8 mouse cellular contexts compared by ENCODE assay signal in genomic region chr15:102669571-102669970, GRCm38 (mm10). TPM values are rescaled to one million over a fixed set of nuclear protein-coding genes. Genes with fewer than 3 reads are reported as not detected.
DNase-seq lines count a peak whose midpoint lies in the region; ATAC-seq and TF ChIP-seq lines count a peak whose summit lies in the region.

No protein-coding gene starts in this region.

- H3K9me3 ChIP-seq in heart, embryonic 13.5 days: no peaks in the 10 kb centered on the region
- no peaks in the 10 kb centered on the region for H3K9me3 ChIP-seq in ES-Bruce4 (replicated peaks; ENCODE audit: control insufficient read depth, insufficient read depth, low read length, poor library complexity, severe bottlenecking)
- H3K9me3 ChIP-seq in forebrain, embryonic 14.5 days (replicated peaks; ENCODE audit: control insufficient read depth, low read length): no peaks in the 10 kb centered on the region
- H3K9me3 ChIP-seq in liver, embryonic 14.5 days (ENCODE audit: control insufficient read depth, low read length): no peaks in the 10 kb centered on the region

- TF ChIP-seq CTCF in ES-Bruce4 (IDR thresholded peaks at IDR 0.05; ENCODE audit: low read depth, low read length): no peak
- TF ChIP-seq CTCF in liver, embryonic 14.5 days (IDR thresholded peaks at IDR 0.05; ENCODE audit: low read depth): no peak

- 82% methylated on average over 8 of the region's 8 CpGs for WGBS in heart, embryonic 13.5 days
- 89% methylated on average over 8 of the region's 8 CpGs for WGBS in forebrain, embryonic 14.5 days
- WGBS in liver, embryonic 14.5 days (ENCODE audit: insufficient replicate concordance): 73% methylated on average over 8 of the region's 8 CpGs

- peaks cover 47% of the 10 kb centered on the region for H3K4me1 ChIP-seq in heart, embryonic 13.5 days
- H3K4me1 ChIP-seq in ES-Bruce4 (ENCODE audit: control insufficient read depth, insufficient read depth, low read length): peaks cover 2% of the 10 kb centered on the region
- peaks cover 22% of the 10 kb centered on the region for H3K4me1 ChIP-seq in forebrain, embryonic 14.5 days (ENCODE audit: control insufficient read depth, insufficient read depth, low read length)
- H3K4me1 ChIP-seq in liver, embryonic 14.5 days (replicated peaks; ENCODE audit: control insufficient read depth in 2 of 2, insufficient read depth in 2 of 2, low read length in 1 of 2): peaks cover 8 to 27% of the 10 kb centered on the region in 2 experiments; a peak in 3 of 4 replicates

- no peak for DNase-seq in heart, postnatal 4 days
- no peak for DNase-seq in forebrain, embryonic 14.5 days (ENCODE audit: low spot score)
- no peak for DNase-seq in liver, embryonic 14.5 days (ENCODE audit: low read depth in 3 of 3, low spot score in 3 of 3)
- no peak for DNase-seq in spleen, adult 18-20 months
- DNase-seq in adipocyte (ENCODE audit: low spot score): no peak
- no peak for DNase-seq in left cerebral cortex, postnatal 14 days (ENCODE audit: low spot score in 2 of 2)

- intact Hi-C loops in left cerebral cortex, postnatal 14 days (cut with DNase I): no loop called here

- TF ChIP-seq EP300 in ES-Bruce4 (IDR thresholded peaks at IDR 0.05; ENCODE audit: insufficient read depth, low read depth, low read length): no peak
- no peak for TF ChIP-seq EP300 in liver, embryonic 14.5 days (IDR thresholded peaks at IDR 0.05; ENCODE audit: low read depth)

- ATAC-seq in heart, embryonic 13.5 days (ENCODE audit: extremely low read depth, insufficient number of reproducible peaks, low FRiP score, low TSS enrichment): no peak
- no peak for ATAC-seq in forebrain, embryonic 14.5 days
- ATAC-seq in liver, embryonic 14.5 days (ENCODE audit: insufficient read depth): no peak

- TF ChIP-seq POLR2A in ES-Bruce4 (IDR thresholded peaks at IDR 0.05; ENCODE audit: insufficient read depth, low read length): no peak

- H3K4me2 ChIP-seq in heart, embryonic 13.5 days: peak overlapping the region; percentile 88
- peak overlapping the region; percentile 96 for H3K4me2 ChIP-seq in forebrain, embryonic 14.5 days (ENCODE audit: low read length)
- peak overlapping the region; percentile 63 for H3K4me2 ChIP-seq in liver, embryonic 14.5 days (ENCODE audit: low read depth)

- no peaks in the 10 kb centered on the region for H3K27me3 ChIP-seq in heart, embryonic 13.5 days (replicated peaks)
- no peaks in the 10 kb centered on the region for H3K27me3 ChIP-seq in ES-Bruce4 (ENCODE audit: control insufficient read depth, insufficient read depth, low read length, poor library complexity, severe bottlenecking)
- H3K27me3 ChIP-seq in forebrain, embryonic 14.5 days (replicated peaks; ENCODE audit: control insufficient read depth, insufficient read depth, low read length): no peaks in the 10 kb centered on the region
- peaks cover 28% of the 10 kb centered on the region for H3K27me3 ChIP-seq in liver, embryonic 14.5 days (ENCODE audit: control insufficient read depth, insufficient read depth, low read length)

- peak overlapping the region; percentile 79 for H3K4me3 ChIP-seq in heart, embryonic 13.5 days
- peak overlapping the region; percentile 67 for H3K4me3 ChIP-seq in ES-Bruce4 (ENCODE audit: low read depth, low read length)
- H3K4me3 ChIP-seq in forebrain, embryonic 14.5 days (ENCODE audit: low read depth, low read length): peak overlapping the region; percentile 82; the same call in 1 of the 2 replicates
- peak overlapping the region in 1 of 2 experiments; percentile 73; a peak in 2 of 4 replicates for H3K4me3 ChIP-seq in liver, embryonic 14.5 days (ENCODE audit: insufficient read depth in 1 of 2, low read depth in 2 of 2, low read length in 2 of 2)

- H3K27ac ChIP-seq in heart, embryonic 13.5 days (replicated peaks): no peak overlapping the region
- peak overlapping the region; percentile 17; the same call in 1 of the 2 replicates for H3K27ac ChIP-seq in ES-Bruce4 (ENCODE audit: insufficient read depth, low read length)
- no peak overlapping the region for H3K27ac ChIP-seq in forebrain, embryonic 14.5 days (ENCODE audit: low read depth, low read length)
- H3K27ac ChIP-seq in liver, embryonic 14.5 days: no peak overlapping the region

- H3K36me3 ChIP-seq in heart, embryonic 13.5 days: peaks cover 50% of the 10 kb centered on the region
- H3K36me3 ChIP-seq in ES-Bruce4 (ENCODE audit: control insufficient read depth, insufficient read depth, low read length, poor library complexity, severe bottlenecking): peaks cover 31% of the 10 kb centered on the region
- H3K36me3 ChIP-seq in forebrain, embryonic 14.5 days (ENCODE audit: control insufficient read depth, insufficient read depth, low read length): peaks cover 35% of the 10 kb centered on the region
- H3K36me3 ChIP-seq in liver, embryonic 14.5 days (replicated peaks; ENCODE audit: control insufficient read depth, insufficient read depth, low read depth): peaks cover 19% of the 10 kb centered on the region

- peak overlapping the region; percentile 98 for H3K9ac ChIP-seq in heart, embryonic 13.5 days
- peak overlapping the region; percentile 80 for H3K9ac ChIP-seq in ES-Bruce4 (ENCODE audit: low read depth, poor library complexity, severe bottlenecking)
- H3K9ac ChIP-seq in forebrain, embryonic 14.5 days (ENCODE audit: low read length): no peak overlapping the region
- no peak overlapping the region; the same call in 1 of the 2 replicates for H3K9ac ChIP-seq in liver, embryonic 14.5 days (replicated peaks)

RNA-seq across cellular contexts. Expression of gene Atp5g2, which starts 2.6 kb away (rescaled TPM):
- 72.3 and 73.9 TPM in 2 replicates for polyA plus RNA-seq in heart, embryonic 13.5 days (2015; fragmentation: Nextera tagmentation; extraction: Ambion mirVana)
- total RNA-seq in heart, postnatal 4 days (2021): 10 to 100 TPM; 34.9 to 35.2 TPM
- polyA plus RNA-seq in ES-Bruce4 (2011; ENCODE audit: insufficient read depth, insufficient read length, low read depth, missing spikeins): 201 and 203 TPM in 2 replicates
- 62.4 and 88.3 TPM in 2 replicates for polyA plus RNA-seq in forebrain, embryonic 14.5 days (2014; fragmentation: Nextera tagmentation; extraction: Ambion mirVana)
- polyA plus RNA-seq in liver, embryonic 14.5 days (2012; rRNA removed): 126 and 227 TPM in 2 replicates
- polyA plus RNA-seq in liver, embryonic 14.5 days (2014; fragmentation: Nextera tagmentation; extraction: Ambion mirVana): 38.4 and 42.3 TPM in 2 replicates
- total RNA-seq in left cerebral cortex, postnatal 14 days (2021): 10 to 100 TPM; 13.4 to 14.4 TPM

RNA-seq across cellular contexts. Expression of gene Atf7, which starts 44.3 kb away (rescaled TPM):
- polyA plus RNA-seq in heart, embryonic 13.5 days (2015; fragmentation: Nextera tagmentation; extraction: Ambion mirVana): 25.1 and 30.0 TPM in 2 replicates
- total RNA-seq in heart, postnatal 4 days (2021): 10 to 100 TPM; 68.7 to 69.2 TPM
- 40.2 and 49.3 TPM in 2 replicates for polyA plus RNA-seq in ES-Bruce4 (2011; ENCODE audit: insufficient read depth, insufficient read length, low read depth, missing spikeins)
- 12.6 and 15.4 TPM in 2 replicates for polyA plus RNA-seq in forebrain, embryonic 14.5 days (2014; fragmentation: Nextera tagmentation; extraction: Ambion mirVana)
- 12.3 and 15.8 TPM in 2 replicates for polyA plus RNA-seq in liver, embryonic 14.5 days (2012; rRNA removed)
- polyA plus RNA-seq in liver, embryonic 14.5 days (2014; fragmentation: Nextera tagmentation; extraction: Ambion mirVana): 6.8 and 7.3 TPM in 2 replicates
- total RNA-seq in left cerebral cortex, postnatal 14 days (2021): 10 to 100 TPM; 24.5 to 29.6 TPM

RNA-seq across cellular contexts. Expression of gene Gm28047, which starts 44.7 kb away (rescaled TPM):
- polyA plus RNA-seq in heart, embryonic 13.5 days (2015; fragmentation: Nextera tagmentation; extraction: Ambion mirVana): 0.41 TPM in 1 of 2 replicates, not detected in the other
- total RNA-seq in heart, postnatal 4 days (2021): 1 to 10 TPM in 1 of 2 experiments, not detected in 1; 1.9 TPM
- not detected in 2 replicates for polyA plus RNA-seq in ES-Bruce4 (2011; ENCODE audit: insufficient read depth, insufficient read length, low read depth, missing spikeins)
- polyA plus RNA-seq in forebrain, embryonic 14.5 days (2014; fragmentation: Nextera tagmentation; extraction: Ambion mirVana): not detected in 2 replicates
- polyA plus RNA-seq in liver, embryonic 14.5 days (2012; rRNA removed): not detected in 2 replicates
- not detected in 2 replicates for polyA plus RNA-seq in liver, embryonic 14.5 days (2014; fragmentation: Nextera tagmentation; extraction: Ambion mirVana)
- 1 to 10 TPM in 1 of 2 experiments, not detected in 1; 1.4 TPM for total RNA-seq in left cerebral cortex, postnatal 14 days (2021)

RNA-seq across cellular contexts. Expression of gene Calcoco1, which starts 52.4 kb away (rescaled TPM):
- polyA plus RNA-seq in heart, embryonic 13.5 days (2015; fragmentation: Nextera tagmentation; extraction: Ambion mirVana): 50.8 and 54.6 TPM in 2 replicates
- total RNA-seq in heart, postnatal 4 days (2021): 10 to 100 TPM; 65.6 to 71.0 TPM
- 47.9 and 51.9 TPM in 2 replicates for polyA plus RNA-seq in ES-Bruce4 (2011; ENCODE audit: insufficient read depth, insufficient read length, low read depth, missing spikeins)
- polyA plus RNA-seq in forebrain, embryonic 14.5 days (2014; fragmentation: Nextera tagmentation; extraction: Ambion mirVana): 48.2 and 61.2 TPM in 2 replicates
- 5.6 and 5.7 TPM in 2 replicates for polyA plus RNA-seq in liver, embryonic 14.5 days (2012; rRNA removed)
- 8.4 TPM in 2 replicates for polyA plus RNA-seq in liver, embryonic 14.5 days (2014; fragmentation: Nextera tagmentation; extraction: Ambion mirVana)
- 10 to 100 TPM; 56.9 to 58.4 TPM for total RNA-seq in left cerebral cortex, postnatal 14 days (2021)

Comparison
In these comparisons a context has a peak if more than half of its experiments do, and no peak if none do; other contexts are left out.
1. H3K9ac ChIP-seq: peak in heart, embryonic 13.5 days (single experiment) and ES-Bruce4 (single experiment); none in forebrain, embryonic 14.5 days (single experiment) and liver, embryonic 14.5 days (single experiment).
2. Peak in every context shown above with its lines, with median percentiles within 50 percentile points of each other: H3K4me2 ChIP-seq.